Mouse (Mus musculus): ENCODE measurements around the gene Ccdc183.

Ccdc183 gene

GRCm38 (mm10) chr2:25607761-25608622 lies 9.5 kb downstream of the Ccdc183 start, which contains the start of gene Rabl6:
Gene Rabl6, minus strand, starts transcription at chr2:25608521.
- peak; percentile 99 for DNase-seq

- no peak for DNase-seq
These were observed 15.0 kb downstream of the Ccdc183 start for GRCm38 (mm10) chr2:25602526-25602925.

- no peak for DNase-seq
These were observed 17.4 kb downstream of the Ccdc183 start for GRCm38 (mm10) chr2:25600037-25600436.

- no peak for DNase-seq
These were observed 18.7 kb downstream of the Ccdc183 start for GRCm38 (mm10) chr2:25598749-25599148.

- no peak for DNase-seq
These were observed 20.5 kb downstream of the Ccdc183 start for GRCm38 (mm10) chr2:25596765-25597510.

- DNase-seq = peak; percentile 84
These were observed 25.6 kb downstream of the Ccdc183 start for GRCm38 (mm10) chr2:25591863-25592262.

GRCm38 (mm10) chr2:25588227-25588907 lies 29.1 kb downstream of the Ccdc183 start:
- no peak for DNase-seq

GRCm38 (mm10) chr2:25587290-25587689 lies 30.2 kb downstream of the Ccdc183 start:
- peak; percentile 89 for DNase-seq

GRCm38 (mm10) chr2:25585601-25586000 lies 31.9 kb downstream of the Ccdc183 start:
- no peak for DNase-seq

- DNase-seq = no peak
These were observed 32.6 kb downstream of the Ccdc183 start for GRCm38 (mm10) chr2:25584856-25585255.

GRCm38 (mm10) chr2:25584152-25584551 lies 33.3 kb downstream of the Ccdc183 start:
- DNase-seq = no peak

- no peak for DNase-seq
These were observed 33.9 kb downstream of the Ccdc183 start for GRCm38 (mm10) chr2:25583571-25583970.

GRCm38 (mm10) chr2:25583120-25583481 lies 34.4 kb downstream of the Ccdc183 start:
- peak; percentile 95 for DNase-seq

- no peak for DNase-seq
These were observed 34.9 kb downstream of the Ccdc183 start for GRCm38 (mm10) chr2:25582466-25583119.

- DNase-seq = peak; percentile 93
These were observed 35.6 kb downstream of the Ccdc183 start for GRCm38 (mm10) chr2:25581901-25582301.

GRCm38 (mm10) chr2:25581294-25581864 lies 36.1 kb downstream of the Ccdc183 start, which contains the start of gene Ajm1:
Gene Ajm1, minus strand, starts transcription at chr2:25581757.
- DNase-seq = peak; percentile 97

GRCm38 (mm10) chr2:25580621-25581101 lies 36.8 kb downstream of the Ccdc183 start:
- DNase-seq = no peak

GRCm38 (mm10) chr2:25579737-25580460 lies 37.6 kb downstream of the Ccdc183 start:
- peak; percentile 94 for DNase-seq

GRCm38 (mm10) chr2:25578796-25579736 lies 38.4 kb downstream of the Ccdc183 start:
- peak; percentile 91 for DNase-seq
